Mouse (Mus musculus) NIH3T3 (cell line): ENCODE data around the gene Utf1.

Source experiments
- DNase-seq: peaks from one replicate; pipeline ENCODE4 v3.0.0-alpha.2; 2012; ENCODE audit warnings: low read depth

Utf1 gene

DNA sequence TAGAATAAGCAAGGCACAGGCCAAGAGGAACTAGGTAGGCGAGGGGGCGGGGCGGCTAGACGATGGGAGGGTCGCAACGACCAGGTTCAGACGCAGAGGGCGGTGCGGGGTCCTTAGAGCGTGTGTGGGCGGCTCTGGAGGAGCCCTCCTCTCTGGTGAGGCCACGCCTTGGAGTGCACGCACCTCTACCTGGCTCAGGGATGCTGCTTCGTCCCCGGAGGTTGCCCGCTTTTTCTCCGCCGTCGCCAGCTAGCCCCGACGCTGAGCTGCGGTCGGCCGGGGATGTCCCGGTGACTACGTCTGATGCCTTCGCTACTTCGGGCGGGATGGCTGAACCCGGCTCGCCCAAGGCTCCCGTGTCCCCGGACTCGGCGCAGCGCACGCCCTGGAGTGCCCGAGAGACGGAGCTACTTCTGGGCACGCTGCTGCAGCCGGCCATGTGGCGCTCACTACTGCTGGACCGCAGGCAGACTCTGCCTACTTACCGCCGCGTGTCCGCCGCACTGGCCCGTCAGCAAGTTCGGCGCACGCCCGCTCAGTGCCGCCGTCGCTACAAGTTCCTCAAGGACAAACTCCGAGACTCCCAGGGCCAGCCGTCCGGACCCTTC is at the start of gene Utf1:
Utf1 (plus strand) TSS at position 116 of the 608 bp plus-strand sequence.
- DNase-seq, result no peak

DNA sequence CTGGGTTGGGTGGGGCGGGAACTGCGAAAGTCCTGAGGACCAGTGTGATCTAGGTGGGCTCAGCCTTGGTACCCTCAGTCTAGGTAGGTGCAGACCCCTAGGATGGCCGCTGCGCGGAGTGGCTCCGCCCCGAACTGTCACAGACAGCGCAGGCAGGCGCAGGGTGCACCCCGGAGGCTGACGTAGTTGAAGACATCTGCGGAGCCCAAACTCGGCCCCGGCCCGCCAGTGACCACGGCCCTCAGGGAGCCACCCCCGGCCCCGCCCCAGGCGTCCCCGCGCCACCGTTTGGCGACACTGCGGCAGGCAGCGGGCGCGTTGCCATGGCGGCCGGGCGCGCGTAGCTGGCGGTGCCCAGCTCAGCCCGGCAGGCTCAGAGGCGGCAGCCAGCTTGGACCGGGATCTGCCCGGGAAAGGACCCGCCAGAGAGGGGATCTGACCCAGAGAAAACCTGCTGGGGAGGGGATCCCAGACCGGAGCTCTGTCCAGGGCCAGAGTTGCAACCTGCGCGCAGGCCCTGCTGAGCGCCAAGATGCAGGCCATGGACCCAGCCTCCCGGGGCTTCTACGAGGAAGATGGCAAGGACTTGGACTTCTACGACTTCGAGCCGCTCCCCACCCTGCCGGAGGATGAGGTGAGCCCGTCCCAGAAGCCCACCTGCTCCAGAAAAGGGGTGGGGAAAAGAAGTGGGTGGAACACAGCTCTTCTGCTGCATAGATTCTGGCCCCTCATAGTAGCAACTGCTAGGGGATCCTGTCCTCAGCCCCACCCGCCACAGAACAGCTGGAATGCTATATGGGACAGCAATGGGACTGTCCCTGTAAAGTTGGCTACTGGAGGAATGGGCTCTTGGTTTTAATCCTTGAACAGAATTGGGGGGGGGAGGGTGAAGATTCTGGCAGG is 48.7 kb upstream of the Utf1 start, which contains the start of gene Kndc1:
Kndc1 (plus strand) TSS at position 42 of the 903 bp plus-strand sequence.
- no peak for DNase-seq

DNA sequence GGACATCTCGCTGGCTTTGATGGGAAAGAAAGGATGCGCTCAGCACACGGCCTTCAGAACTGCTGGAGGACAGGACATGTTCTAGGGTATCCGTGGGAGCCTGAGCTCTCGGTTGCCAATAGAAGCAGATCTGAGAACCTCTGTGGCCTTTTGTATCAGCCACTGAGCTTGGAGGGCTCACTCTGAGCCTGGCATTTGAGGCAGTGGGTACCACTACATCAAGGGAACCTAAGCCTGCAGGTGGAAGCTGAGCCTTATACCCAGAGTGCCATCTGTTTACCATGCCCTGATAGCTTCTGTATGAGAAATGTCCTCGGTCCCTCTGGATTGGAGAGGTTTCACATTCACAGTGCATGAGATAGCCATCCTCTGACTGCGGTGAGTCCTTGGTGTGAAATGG is 47.3 kb upstream of the Utf1 start:
- DNase-seq, result no peak

DNA sequence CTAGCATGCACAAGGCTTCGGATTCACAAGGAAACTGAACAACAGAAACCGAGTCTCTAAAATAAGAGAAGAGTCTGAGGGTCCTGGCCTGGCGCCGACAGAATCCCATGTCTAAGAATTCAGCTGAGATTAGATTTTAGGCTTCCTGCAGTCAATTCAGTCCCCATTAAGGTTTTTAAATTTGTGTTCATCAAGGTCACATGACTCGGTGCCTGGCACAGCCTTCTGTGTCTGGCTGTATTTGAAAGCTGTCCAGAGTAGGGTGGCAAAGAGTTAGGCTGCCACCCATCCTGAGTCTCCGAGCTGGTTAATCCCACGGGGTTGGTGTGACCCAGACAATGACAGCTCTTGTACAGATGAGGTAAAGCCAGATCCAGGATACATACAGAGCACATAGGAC is 46.8 kb upstream of the Utf1 start:
- no peak for DNase-seq

DNA sequence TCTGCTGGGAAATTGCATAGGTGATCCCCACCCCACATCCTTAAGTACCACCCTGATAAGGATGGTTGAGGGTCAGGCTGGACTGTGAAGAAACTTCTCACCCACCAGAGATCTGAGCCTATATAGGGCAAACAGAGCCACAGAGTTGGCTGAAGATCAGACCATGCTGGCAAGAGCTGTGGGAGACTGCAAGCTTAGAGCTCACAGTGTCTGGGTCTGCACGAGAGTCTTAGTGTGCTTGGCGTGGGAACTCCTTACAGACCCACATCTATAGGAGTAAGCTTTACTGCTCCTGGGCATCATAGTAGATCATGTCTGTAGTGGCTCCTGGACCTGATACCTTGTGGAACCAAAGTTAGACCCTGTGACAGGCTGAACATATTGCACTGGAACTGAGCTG is 45.0 kb upstream of the Utf1 start:
- DNase-seq, result no peak

DNA sequence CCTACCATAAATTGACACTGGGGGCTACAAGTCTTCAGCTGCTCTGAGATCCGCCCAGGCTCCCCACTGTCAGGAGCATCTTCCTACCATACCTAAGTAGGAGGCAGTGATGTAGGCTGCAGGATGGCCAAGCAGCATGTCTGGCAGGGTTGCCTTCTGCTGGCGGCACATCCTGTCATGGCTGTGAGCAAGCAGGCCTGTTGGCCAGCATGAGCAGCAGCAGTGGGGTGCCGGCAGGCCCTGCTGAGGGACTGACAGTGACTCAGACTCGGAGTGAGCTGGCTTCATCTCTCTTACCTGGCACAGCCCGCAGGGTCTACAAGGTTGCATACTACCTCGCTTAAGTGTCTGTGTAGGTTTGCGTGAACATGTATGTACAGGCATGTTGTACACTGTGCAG is 44.1 kb upstream of the Utf1 start:
- no peak for DNase-seq

DNA sequence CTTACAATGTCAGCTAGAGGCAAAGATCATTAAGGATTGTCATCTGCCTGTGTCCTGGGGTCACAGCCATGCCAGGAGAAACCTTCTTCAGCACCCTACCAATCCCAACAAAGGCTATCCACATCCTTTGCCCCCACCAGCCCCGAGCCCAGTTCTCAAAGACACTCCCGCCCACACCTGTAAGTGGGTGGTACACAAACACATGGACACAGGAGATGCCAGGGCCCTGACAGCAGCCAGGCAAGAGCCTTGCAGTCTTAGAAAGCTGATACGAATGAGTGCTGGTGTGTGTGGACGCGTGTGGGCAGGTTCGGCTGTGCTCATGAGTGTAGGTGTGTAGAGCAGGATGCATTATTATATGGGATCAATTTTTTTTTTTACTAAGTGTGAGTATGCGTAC is 43.1 kb upstream of the Utf1 start:
- no peak for DNase-seq

DNA sequence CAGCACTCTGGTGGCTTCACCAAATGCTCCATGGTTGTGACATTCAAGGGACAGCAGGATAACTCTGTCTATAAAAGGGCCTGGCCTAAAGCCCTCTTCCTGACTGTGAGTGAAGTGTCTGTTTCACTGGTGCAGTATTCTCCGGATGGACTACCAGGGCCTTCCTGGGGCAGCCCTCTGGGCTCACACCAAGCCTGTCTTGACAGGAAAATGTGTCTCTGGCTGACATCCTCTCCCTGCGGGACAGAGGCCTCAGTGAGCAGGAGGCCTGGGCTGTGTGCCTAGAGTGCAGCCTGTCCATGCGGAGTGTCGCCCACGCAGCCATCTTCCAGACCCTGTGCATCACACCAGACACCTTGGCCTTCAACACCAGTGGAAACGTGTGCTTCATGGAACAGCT is 42.7 kb upstream of the Utf1 start:
- no peak for DNase-seq

DNA sequence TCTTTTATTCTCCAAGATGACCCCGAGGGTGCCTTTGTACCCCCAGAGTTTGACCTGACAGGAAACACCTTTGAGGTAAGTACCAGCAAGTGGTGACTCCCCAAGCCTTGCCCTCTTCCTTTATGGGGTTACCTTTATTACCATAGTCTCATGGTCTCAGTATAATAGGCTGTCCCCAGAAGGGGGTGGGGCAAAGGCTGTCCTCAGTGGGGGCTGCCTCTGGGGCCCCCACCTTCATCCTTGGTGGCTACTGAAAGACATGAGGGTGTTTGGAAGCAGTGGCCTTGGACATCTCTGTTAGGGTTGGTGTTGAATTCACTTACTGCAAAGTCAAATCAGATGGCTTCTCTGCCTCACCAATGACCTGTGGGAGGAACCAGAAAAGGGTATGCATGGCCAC is 41.6 kb upstream of the Utf1 start:
- DNase-seq, result no peak

DNA sequence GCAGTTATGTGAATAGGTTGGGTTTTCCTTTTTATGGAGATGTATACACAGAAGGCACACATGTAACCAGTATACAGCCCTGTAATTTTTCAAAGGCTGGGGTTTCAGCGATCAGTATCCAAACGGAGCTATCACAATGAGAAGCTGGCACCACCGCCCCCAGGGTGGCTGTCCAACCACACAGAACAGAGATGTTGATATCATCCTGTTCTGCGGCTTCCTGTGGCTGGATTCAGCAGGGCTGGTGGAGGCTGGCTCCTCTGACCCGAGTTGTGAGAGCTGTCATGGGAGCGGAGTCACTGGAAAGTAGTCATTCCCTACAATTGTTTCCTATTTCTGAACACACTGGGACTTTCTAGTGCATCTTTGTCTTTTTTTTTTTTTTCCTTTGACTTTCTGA is 38.3 kb upstream of the Utf1 start:
- DNase-seq, result no peak

DNA sequence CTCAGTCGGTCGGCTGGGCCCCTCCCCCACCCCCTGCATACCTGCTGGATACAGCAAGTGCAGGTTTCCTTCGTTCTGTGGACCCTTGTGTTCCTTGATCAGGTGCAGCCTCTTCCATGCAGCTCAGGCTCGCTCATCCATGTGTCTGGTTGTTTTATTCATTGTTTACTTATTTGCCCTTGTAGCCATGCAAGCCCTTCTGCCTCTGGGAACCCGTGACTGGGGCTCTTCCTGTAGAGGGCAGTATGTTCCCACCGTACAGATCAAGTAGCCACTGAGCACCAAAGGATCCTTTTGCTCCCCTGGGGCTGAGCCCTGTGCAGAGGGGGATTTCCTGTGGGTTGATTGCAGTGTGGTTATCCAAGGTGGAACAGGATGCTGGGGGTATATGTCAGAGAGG is 37.9 kb upstream of the Utf1 start:
- DNase-seq, result peak; percentile 55

DNA sequence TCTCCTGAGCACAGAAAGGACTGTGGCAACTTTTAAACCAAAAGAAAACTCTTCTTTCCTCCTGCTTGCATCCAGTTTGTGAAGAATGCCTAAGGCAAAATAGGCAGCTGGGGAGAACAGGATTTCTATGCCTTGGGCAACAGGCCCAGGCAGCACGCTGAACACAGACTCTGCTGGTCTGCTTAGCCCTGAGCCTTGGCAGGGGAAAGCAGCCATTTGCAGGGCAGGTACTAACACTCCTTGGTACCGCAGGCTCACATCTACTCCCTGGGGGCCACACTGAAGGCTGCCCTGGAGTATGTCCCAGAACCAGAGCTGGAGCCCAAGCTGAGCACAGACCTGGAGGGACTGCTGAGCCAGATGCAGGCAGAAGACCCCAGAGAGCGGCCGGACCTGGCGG is 35.4 kb upstream of the Utf1 start:
- peak; percentile 36 for DNase-seq

DNA sequence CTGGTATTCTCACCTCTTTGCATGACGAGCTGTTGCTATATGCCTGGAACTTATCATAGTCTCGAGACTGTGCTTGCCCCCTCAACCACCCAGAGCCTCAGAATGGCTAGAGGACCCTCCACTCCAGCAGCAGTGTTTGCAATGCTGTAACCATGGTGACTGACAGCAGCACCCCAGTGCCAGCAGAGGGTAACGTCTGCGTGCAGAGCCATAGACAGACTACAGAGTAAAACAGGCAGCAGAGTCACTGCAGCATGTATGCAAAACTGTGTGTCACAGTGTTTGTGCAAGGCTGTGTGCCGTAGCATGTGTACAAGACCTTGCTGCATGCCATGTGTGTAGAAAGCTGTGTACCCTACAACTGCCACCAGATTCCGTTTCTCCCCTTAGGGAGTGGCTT is 34.1 kb upstream of the Utf1 start:
- DNase-seq, result no peak

DNA sequence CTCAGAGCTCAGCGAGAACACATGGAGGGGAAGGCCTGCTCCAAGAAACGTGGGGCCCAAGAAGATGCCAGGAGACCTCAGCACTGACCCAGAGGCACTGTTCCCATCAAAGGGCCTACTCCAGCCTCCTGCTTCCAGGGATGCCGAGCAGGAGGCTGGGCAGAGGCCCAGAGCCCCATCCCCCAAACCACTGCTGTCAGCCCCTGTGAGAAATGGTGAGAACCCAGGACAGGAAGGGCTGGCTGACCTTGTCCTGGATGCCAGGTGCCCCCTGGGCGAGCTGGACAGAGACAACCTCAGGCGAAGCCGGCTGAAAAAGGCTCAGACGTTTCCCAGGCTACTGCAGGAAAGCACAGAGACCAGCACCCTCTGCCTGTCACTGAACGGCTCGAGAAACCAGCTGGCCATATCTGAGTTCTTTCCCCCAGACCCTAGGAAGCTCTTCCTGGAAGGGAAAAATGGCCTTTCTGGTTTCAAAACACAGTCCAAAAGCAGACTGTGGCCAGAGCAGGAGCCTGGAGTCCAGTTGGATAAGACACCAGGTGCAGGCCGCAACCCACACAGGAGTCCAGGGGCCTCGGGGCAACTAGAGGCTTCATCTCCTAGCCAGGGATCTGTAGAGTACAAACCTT is 33.3 kb upstream of the Utf1 start:
- DNase-seq, result no peak

DNA sequence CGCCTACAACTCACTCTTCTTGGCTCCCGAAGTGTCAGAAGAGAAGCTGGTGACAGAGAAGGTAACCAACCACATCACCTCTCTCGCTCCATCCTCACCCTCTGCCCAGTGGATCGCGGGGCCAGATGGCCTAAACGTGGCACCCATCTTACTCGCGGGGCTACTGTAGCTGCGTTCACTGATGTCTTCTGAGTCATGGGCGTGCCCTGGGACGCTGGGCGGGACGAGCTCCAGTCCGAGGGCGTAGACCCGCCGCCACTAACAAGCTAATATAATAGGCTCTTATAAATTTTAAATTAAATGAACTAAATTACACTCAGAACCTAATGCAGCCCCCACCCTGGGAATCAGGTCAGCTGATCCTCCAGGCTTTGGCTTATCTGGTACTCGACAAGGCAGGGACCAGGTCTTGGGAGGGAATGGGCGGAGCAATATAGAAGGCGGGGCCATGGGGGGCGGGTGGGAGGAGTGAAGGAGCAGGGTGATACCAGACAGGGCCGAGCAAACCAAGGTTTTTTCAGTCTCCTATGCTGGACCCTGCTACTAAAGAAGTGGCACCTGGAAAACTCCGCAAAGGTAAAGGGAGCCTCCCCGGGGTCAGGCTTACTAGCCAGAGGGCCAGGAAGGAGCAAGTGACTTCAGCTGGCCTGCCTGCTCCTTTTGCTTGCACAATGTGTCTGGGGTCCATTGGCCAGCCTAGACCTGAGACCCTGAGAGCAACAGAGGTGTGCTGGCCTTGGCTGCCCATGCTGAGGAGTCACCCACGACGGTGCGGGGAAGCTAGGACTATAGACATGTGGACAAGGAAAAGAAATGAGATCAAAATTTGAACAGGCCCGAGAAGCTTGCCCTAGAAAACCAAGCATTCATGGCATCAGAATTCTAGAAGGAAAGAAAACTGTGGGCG is 29.2 kb upstream of the Utf1 start:
- DNase-seq, result no peak

DNA sequence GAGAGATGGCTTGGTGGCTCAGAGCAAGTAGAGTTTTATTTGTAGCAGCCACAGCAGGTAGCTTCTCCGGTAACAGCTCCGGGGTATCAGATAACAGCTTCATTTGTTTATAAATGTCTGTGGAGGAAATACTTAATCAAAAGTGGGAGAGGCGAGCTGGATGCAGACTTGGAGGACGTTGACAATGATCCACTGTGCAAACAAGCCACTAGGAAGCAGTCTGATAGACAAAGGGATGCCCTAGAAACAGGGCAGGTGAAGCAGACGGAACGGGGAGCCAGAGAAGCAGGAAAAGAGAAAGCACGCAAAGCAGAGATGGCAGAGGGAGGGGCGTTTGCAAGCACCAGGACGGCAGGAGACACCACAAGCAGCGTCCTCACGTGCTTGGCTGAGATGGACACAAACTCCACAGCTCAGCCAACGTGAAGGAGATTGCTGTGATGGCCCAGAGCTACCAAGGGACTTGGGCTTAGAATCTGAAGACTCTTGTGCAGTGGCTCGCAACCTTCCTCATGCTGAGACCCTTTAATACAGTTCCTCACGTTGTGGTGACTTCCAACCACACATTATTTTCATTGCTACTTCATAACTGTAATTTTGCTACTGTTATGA is 27.8 kb upstream of the Utf1 start:
- DNase-seq, result no peak

DNA sequence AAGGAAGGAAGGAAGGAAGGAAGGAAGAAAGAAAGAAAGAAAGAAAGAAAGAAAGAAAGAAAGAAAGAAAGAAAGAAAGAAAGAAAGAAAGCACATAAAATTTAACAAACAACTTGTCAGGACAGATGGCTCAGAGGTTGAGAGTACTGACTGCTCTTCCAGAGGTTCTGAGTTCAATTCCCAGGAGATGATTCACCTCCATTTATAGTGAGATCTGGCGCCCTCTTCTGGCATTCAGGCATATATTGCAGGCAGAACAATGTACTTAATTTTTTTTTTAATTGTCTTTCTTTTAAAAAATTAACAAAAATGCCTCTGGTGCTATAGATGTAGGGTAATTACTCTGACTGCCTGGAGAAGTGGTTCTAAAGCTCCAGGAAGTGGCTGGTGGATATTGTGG is 27.2 kb upstream of the Utf1 start:
- DNase-seq, result no peak

DNA sequence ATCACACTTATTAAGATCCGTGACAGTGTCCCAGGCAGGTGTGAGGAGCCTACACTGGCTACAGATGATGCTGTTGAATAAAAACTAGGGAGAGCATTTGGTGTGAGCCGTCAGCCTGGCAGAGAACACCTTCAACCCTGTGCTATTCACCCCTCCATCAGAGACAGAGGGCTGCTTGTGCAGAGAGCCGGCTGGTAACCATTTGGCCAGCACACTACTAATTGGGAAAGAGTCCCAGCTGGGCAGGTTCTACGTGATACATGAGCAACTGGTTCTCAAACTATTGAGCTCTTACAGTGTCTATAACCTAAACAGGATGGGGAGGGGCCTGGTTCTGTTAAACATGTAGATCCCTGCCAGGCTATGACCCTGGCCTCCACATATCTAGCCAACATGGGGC is 25.3 kb upstream of the Utf1 start:
- no peak for DNase-seq

DNA sequence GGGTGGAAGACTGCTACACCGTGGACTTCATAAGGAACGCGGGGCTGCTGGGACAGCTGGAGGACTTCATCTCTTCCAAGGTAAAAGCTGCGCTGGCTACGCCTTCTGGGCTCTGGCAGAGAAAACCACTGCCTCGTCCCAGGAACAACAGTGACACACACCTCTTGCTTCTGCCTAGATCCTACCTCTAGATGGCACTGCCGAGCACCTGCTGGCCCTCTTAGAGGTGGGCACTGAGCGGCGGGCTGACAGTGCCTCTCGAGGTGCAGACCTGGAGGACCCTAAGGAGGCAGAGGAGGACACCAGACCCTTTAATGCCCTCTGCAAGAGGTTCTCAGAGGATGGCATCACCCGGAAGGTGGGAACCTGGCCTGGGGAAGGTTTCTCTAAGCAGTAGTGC is 12.9 kb upstream of the Utf1 start:
- peak; percentile 53 for DNase-seq

DNA sequence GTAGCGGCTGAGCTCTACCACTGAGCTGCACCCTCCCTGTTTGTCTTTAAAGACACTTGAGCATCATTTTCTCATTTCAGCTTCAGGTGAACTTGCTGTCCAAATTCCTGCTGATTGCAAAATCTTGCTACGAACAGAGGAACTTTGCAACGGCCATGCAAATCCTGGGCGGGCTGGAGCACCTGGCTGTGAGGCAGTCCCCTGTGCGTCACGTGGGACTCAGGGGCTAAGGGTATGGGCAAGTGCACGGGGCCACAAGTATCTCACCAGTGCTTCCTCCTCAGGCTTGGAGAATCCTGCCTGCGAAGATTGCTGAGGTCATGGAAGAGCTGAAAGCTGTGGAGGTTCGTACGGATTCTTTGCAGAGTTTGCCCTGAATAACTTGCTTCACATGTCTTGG is 6.9 kb upstream of the Utf1 start:
- DNase-seq, result no peak

DNA sequence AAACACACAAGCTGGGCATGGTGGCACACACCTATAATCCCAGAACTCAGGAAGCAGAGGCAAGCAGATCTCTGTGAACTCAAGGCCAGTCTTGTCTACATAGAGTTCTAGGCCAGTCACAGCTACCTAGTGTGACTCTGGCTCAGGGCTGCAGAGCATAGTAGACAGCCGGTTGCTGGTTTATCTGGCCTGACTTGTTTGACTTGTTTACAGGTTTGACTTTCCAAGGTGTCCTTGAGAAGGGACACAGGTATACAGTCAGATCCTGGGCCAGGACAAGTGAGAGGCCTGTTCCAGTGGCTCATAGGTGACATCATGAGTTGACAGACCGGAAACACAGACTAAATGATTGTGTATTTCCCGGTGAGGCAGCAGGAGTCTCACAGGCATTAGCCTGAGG is 6.5 kb upstream of the Utf1 start:
- DNase-seq, result no peak

DNA sequence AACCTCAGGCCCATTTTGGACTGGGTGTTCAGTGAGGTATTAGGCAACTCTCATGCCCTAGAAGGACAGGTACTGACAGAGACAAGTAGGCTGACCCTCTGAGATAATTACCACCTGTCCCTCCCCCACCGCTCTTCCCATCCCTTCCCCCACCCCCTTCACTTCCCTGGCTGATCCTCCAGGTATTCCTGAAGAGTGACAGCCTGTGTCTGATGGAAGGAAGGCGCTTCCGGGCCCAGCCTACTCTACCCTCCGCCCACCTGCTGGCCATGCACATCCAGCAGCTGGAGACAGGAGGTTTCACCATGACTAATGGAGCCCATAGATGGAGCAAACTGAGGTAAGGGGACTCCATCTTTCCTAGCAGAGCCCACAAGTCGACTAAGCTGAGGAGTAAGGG is 5.8 kb upstream of the Utf1 start:
- DNase-seq, result no peak
